Mouse (Mus musculus) ES-CJ7 (cell line): ENCODE data around the gene Nos3.
"Not testable (repeated sequence)": the region's sequence is repeated elsewhere in the genome, so short reads cannot be mapped to it uniquely, and the experiment has no call there.

ENCODE experiments used
- DNase-seq: peaks from one replicate; pipeline ENCODE4 v3.0.0; 2011; ENCODE audit warnings: low read depth, low spot score

The Nos3 gene

DNA sequence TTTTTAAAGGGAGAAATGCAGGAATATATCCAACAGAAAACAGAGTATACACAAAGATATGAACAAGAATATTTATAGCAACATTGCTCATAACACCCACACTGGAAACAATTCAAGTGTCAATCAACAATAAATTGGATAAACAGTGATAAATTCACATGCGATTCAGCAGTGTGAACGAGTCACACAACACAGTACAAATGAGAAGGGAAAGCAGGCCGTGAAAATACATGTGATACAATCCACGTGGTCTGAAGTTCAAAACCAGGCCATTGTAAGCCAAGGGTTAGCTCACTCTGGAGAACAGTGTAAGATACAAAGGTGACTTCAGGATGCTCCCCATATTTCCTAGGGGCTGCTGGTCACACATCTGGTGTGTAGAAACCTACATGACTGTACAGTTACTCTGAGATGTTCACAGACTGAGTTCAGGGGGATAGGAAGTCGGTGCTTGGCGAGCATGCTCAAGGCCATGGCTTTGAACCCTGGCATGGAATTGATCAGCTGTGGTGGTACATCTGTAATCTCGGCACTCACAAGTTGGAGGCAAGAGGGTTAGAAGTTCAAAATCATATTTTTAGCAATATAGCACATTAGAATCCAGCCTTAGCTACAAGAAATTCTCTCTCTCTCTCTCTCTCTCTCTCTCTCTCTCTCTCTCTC lies 10.2 kb downstream of the Nos3 start:
- DNase-seq: no peak

DNA sequence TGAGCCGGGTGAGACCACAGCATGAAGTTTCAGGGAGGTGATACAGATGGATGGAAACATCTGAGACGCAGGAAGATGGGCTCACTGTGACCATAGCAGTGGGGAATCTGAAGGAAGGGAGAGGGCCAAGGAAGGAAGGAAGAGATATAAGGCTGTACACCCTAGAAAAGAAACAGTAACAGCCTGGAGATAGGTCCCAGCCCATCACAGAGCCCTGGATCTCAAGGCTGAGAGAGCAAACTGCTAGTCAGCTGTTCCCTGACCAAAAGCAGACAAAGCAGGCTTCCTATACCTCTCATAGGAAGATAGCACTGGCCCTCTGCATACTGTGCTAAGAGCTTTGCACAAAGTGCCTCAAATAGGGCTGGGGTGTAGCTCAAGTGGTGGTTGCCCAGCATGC lies 14.1 kb downstream of the Nos3 start:
- no peak for DNase-seq

DNA sequence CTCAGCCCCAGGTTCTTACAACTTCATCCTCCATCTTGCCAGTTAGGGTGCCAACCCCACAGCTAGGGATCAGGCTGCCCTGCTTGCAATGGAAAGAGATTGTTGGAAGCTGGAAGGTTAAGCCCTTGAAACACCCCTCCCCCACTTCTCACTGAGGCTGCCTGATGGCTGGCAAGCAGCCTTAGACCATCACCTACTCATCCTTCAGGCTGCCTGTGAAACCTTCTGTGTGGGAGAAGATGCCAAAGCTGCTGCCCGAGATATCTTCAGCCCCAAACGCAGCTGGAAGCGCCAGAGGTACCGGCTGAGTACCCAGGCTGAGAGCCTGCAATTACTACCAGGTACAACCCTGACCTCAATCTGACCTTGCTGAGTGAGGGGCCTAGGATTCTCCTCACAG lies 14.9 kb downstream of the Nos3 start:
- DNase-seq: no peak

- DNase-seq: no peak
These were observed 15.9 kb downstream of the Nos3 start for GRCm38 (mm10) chr5:24380499-24380898.

DNA sequence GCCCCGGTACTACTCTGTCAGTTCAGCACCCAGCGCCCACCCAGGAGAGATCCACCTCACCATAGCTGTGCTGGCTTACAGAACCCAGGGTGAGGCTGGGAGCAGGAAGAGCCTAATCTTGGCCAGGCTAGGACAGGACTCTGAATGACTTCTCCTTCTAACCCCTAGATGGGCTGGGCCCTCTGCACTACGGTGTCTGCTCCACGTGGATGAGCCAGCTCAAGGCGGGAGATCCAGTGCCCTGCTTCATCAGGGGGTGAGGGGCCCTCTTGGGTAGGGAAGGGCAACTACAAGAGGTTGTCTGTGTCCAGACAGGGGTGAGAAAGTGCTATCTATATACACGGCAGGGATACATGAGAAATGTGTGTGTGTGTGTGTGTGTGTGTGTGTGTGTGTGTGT lies 16.9 kb downstream of the Nos3 start:
- no peak for DNase-seq

GRCm38 (mm10) chr5:24381988-24382387 lies 17.4 kb downstream of the Nos3 start:
- no peak for DNase-seq

DNA sequence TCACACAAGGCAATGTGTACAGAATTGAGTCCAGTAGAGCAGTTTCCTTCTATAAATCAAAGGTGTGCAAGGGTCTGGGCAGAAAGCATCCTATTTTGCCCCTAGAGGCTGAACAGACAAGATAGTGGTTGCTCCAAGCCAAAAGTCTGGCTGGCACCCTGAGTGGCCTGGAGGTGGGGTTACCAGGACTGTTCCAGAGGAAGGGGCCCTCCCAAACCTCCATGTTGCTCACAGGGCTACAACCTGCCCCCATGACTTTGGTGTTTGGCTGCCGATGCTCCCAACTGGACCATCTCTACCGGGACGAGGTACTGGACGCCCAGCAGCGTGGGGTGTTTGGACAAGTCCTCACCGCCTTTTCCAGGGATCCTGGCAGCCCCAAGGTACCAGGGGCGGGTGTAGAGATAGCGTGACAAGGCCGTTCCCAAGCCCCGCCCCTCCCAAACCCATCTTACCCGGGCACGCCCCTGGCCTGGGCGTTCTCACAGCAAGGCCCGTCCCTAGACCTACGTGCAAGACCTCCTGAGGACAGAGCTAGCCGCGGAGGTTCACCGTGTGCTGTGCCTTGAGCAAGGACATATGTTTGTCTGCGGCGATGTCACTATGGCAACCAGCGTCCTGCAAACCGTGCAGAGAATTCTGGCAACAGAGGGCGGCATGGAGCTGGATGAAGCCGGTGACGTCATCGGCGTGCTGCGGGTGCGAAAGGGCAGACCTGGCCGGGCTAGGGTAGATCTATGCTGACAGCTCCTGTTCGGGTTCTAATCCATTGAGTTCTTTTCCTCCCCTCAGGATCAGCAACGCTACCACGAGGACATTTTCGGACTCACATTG lies 18.6 kb downstream of the Nos3 start:
- DNase-seq: peak; percentile 99

- DNase-seq: no peak
These were observed 19.8 kb downstream of the Nos3 start for GRCm38 (mm10) chr5:24384407-24384806.

GRCm38 (mm10) chr5:24385374-24385773 lies 20.8 kb downstream of the Nos3 start:
- no peak for DNase-seq

DNA sequence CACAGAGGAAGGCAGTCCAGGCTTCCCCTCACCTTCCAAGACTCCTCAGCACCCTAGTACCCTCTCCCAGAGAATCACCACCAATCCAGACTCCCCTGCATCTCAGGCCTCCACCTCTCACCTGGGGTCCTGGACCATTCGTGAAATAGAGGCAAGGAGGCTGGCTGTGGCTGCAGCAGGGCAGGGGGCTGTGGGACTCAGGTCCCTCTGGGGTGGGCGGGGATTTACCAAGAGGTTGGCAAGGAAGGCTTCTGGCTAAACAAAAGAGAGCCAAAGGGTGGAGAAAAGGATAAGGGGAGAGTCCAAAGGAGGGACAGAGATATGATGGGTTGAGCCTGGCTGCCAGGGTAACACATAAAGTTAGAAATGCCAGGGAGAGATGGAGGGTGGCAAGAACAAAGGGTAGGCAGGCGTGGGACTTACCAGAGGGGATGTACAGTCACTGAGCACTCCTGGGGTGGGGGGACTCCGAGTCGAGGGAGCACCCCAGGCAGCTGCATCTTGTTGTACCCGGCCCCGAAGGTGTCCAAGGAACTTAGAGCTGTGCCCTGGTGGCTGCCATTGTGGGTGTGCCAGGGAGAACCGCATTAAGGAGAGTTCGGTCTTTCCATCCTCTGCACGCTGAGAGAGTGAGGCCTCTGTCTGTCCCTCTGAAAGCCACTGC lies 21.4 kb downstream of the Nos3 start:
- DNase-seq: no peak

DNA sequence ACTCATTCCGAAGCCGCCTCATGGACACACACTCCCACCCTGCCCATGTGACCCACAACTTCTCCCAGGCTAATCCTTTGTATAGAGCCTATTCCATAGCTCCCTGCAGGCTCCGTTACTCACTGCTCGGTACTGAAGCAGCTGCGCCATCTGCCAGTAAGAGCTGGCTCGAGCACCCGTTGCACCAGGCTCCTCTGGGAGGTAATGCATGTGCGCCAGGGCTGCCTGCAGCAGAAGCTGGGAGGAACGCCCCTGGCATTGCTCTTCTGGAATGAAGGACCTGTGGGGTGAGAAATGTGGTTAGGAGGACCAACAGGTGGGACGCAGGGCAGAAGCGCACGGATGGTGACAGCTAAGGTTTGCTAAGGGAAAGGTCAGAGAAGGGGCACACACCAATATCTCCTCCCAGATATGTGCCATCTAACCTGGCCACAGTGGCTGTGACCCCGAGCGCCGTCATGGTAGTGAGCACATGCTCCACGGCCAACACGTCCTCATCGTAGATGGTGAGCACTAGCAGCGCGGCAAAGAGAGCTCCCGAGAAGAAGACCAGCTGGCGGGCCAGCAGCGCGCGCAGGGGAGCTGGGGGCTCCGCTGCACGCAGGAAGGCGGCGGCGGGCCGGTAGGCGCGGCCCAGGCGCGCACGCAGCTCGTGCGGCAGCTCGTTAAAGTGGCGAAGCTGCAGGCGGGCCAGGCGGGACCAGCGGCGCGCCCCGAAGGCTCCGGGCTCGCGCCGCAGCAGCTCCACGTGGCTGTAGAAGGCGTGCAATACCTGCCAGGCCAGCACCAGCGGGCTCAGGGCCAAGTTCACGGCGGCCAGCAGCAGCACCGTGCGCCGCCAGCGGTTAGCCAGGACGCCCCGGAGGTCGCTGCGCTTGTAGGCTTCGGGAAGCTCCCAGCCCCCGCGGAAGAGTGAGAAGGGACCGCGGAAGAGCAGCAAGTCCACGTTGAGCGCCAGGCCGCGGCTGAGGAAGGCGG lies 22.9 kb downstream of the Nos3 start:
- DNase-seq: peak; percentile 67

DNA sequence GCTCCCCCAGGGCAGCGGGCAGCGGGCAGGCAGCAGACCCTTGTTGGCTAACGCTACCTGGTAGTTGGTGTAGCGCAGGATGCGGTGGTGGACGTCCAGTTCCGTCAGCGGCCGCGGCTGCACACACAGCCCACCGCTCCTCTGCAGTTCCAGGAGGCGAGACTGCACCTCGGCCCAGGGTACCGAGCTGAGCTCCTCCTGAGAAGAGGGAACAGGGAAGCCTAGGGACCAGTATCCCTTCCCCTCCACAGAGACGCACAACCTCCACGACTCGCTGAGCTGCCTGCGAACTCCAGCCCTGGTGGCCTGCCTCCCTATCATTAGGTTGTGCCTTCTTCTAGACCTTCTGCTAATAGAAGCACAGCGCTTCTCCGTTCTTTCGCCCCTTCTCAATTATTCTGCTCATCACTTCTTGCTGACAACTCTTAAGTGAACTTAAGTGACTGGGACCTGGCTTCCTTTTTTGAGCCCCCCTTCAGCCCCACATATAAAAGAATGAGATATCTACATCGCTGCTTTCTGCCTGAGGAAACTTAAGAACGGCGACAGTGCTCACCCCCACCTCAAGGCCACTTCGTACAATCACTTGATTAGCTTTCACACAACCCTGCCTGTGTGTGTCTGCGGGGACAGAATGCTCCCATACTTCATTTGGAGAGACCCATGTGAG lies 23.8 kb downstream of the Nos3 start:
- no peak for DNase-seq

DNA sequence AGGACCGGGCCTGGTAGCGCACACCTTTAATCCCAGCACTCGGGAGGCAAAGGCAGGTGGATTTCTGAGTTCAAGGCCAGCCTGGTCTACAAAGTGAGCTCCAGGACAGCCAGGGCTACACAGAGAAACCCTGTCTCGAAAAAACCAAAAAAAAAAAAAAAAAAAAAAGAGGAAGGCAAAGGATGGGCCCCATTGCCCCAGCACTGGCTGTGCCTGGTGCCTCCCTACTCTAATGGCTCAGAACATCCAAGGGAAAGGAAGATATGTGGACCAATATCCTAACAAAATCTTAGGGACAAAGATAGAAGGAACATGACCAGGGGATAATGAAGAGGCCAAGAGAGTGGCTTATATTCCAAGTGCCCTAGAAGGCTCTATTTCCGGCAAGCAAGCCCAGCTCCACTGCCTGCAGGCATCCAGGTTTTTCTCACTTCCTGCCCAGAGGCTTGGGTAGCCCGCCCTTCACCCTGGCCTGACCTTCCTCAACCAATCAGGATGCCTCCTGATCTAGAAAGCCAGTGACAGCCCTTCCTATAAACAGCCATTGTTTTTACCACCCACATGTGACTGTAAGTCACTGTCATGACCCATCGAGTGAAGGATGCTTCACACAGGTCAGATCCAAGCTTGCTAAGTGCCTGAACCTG lies 24.5 kb downstream of the Nos3 start:
- DNase-seq: peak; percentile 62

DNA sequence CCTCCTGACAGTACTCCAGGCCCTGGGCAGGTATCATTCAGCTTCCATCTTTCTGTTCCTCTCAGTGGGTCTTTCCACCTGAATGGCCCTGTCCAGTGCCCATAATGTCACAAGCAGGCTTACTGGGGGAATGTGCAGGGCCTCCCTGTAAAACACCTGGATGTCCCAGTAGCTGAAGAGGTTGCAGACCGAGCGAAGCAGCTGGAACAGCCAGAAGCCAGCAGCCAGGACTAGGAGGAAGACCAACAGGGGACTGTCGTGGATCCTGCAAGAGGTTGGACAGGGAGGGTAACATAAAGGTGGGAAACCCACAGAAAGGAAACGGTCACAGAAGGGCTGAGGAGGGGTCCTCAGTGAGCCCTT lies 25.0 kb downstream of the Nos3 start:
- no peak for DNase-seq

- no peak for DNase-seq
These were observed 27.3 kb downstream of the Nos3 start, which contains the start of gene Atg9b for GRCm38 (mm10) chr5:24391864-24392263. TSS of gene Atg9b (minus strand) at chr5:24392143.

DNA sequence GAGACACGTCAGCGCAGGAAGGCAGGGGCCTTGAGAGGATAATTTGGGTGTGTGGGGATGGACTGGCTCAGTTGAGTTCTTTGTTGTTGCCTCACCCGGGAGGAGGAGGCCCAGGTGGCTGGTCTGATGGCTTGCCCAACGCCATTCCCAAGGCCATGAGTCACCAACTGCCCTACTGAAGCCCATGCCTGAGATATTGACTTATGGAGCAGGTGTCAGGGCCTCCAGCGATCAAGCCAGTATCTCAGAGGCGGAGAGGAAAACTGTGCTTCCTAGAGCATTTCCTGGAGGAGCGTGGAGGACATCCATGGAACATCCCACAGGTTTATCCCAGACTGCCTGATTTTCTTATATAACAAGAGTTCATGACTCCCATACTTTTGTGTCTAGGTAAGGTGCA lies 28.1 kb downstream of the Nos3 start:
- DNase-seq: no peak

- DNase-seq: peak; percentile 86
These were observed 28.9 kb downstream of the Nos3 start, which contains the start of gene Abcb8 for GRCm38 (mm10) chr5:24393392-24393997. TSS of gene Abcb8 (plus strand) at chr5:24393663.

DNA sequence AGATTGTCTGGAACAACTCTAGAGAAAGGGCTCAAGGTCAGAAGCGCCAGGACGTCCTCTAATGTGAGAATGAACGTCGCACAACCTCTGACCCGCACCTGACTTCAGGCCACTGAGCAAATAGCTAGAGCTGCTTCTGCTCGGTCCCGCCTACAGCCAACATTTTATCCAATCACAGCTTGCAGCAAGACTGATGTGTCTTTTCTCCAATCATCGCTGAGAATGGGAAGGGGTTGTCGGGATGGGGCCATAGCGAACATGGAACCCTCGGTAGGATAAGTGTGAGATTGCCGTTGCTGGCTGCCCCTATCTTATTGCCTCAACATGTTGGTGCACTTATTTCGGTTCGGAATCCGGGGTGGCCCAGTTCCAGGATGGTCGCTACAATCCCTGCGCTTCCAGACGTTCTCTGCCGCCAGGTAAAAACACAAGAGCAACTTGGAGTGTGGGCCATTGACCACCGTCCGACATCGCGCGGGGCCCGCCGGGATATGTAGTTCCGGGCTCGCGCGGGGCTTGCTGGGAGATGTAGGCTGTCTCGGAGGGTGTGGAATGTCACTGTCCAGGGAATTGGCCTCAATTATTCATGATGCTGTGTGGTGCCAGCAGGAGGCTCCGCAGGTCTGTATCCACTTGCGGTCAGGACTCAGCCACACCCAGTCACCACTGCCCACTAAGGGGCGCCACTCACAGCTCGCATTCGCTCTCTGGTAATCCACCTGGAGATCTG lies 29.7 kb downstream of the Nos3 start:
- DNase-seq: peak; percentile 99

DNA sequence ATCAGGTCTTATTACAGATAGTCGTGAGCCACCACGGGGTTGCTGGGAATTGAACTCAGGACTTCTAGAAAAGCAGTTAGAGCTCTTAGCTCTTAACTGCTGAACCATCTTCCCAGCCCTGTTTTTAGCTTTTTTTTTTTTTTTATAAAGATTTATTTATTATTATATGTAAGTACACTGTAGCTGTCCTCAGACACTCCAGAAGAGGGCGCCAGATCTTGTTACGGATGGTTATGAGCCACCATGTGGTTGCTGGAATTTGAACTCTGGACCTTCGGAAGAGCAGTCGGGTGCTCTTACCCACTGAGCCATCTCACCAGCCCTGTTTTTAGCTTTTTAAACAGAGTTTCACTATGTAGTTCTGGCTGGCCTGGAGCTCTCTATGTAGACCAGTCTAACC lies 31.6 kb downstream of the Nos3 start:
- not testable (repeated sequence) for DNase-seq
